Mouse (Mus musculus) frontal cortex, postnatal 14 days (tissue): ENCODE data around the gene Ecd.
A peak's percentile ranks its signal among the peaks of the same experiment; 100 is the strongest.

Experiments used
- DNase-seq, 2 experiments: peaks; one replicate each; pipeline ENCODE4 v3.0.0; 2022; ENCODE audit warnings: low spot score in 2 of 2

The Ecd gene

GRCm38 (mm10) chr14:20347991-20348541 lies at the start of gene Ecd, which contains the start of gene Fam149b:
Gene Ecd (minus strand): TSS chr14:20348121.
Gene Fam149b (plus strand): TSS chr14:20348162.
- peak; percentile 89 to 90 for DNase-seq

- no peak for DNase-seq
These were observed 49.3 kb upstream of the Ecd start for GRCm38 (mm10) chr14:20397220-20397619.

- peak; percentile 89 to 90 for DNase-seq
These were observed 45.4 kb upstream of the Ecd start, which contains the start of gene Mrps16 for GRCm38 (mm10) chr14:20393205-20393913. Gene Mrps16 (minus strand): TSS chr14:20393634.

GRCm38 (mm10) chr14:20392326-20392725 lies 44.4 kb upstream of the Ecd start:
- DNase-seq = no peak

- DNase-seq = no peak
These were observed 41.6 kb upstream of the Ecd start for GRCm38 (mm10) chr14:20389446-20390079.

GRCm38 (mm10) chr14:20388441-20389129 lies 40.7 kb upstream of the Ecd start, which contains the start of gene Dnajc9:
Gene Dnajc9 (minus strand): TSS chr14:20388910.
- peak; percentile 89 to 94 for DNase-seq

GRCm38 (mm10) chr14:20379753-20380430 lies 32.0 kb upstream of the Ecd start:
- DNase-seq = no peak

GRCm38 (mm10) chr14:20379087-20379640 lies 31.2 kb upstream of the Ecd start:
- no peak for DNase-seq

- DNase-seq = no peak
These were observed 30.6 kb upstream of the Ecd start for GRCm38 (mm10) chr14:20378313-20379061.

GRCm38 (mm10) chr14:20377112-20377521 lies 29.2 kb upstream of the Ecd start:
- no peak for DNase-seq

GRCm38 (mm10) chr14:20371854-20372253 lies 23.9 kb upstream of the Ecd start:
- DNase-seq = no peak

GRCm38 (mm10) chr14:20370798-20371197 lies 22.9 kb upstream of the Ecd start:
- DNase-seq = no peak

- no peak for DNase-seq
These were observed 20.4 kb upstream of the Ecd start for GRCm38 (mm10) chr14:20368271-20368670.

GRCm38 (mm10) chr14:20363230-20363629 lies 15.3 kb upstream of the Ecd start:
- DNase-seq = no peak

- DNase-seq = peak in 1 of 2 experiments; percentile 15
These were observed 405 bp downstream of the Ecd start for GRCm38 (mm10) chr14:20347441-20347990.

- no peak for DNase-seq
These were observed 2.0 kb downstream of the Ecd start for GRCm38 (mm10) chr14:20345885-20346284.

- DNase-seq = no peak
These were observed 7.1 kb downstream of the Ecd start for GRCm38 (mm10) chr14:20340866-20341265.

- no peak for DNase-seq
These were observed 7.8 kb downstream of the Ecd start for GRCm38 (mm10) chr14:20340149-20340548.

- no peak for DNase-seq
These were observed 8.5 kb downstream of the Ecd start for GRCm38 (mm10) chr14:20339415-20339814.

GRCm38 (mm10) chr14:20331316-20331715 lies 16.6 kb downstream of the Ecd start:
- DNase-seq = no peak
